Mouse (Mus musculus) kidney, adult 2 months (tissue): ENCODE data around the gene Usb1.

Source experiments
- CTCF ChIP-seq: fragments of 200-500 bp; conservative IDR thresholded peaks from 2 replicates; pipeline ENCODE4 v1.5.1; 2011; ENCODE audit warnings: low read depth, mild to moderate bottlenecking, control low read depth, low read length, moderate library complexity, mixed read lengths; ENCODE audit not compliant: insufficient read depth, insufficient read length
- POLR2A ChIP-seq: fragments of 200-500 bp; IDR thresholded peaks from one replicate; pipeline ENCODE4 v1.6.1; 2011; ENCODE audit warnings: low read depth, low read length, control low read depth

- no peak for TF ChIP-seq POLR2A
- TF ChIP-seq CTCF = peak; percentile 63
Measured at GRCm38 (mm10) chr8:95346643-95347545, 14.8 kb downstream of the Usb1 start.
